ENCODE assay signal across 30 mouse cellular contexts in genomic region chr1:136920089-136920488, GRCm38 (mm10). TPM values are rescaled to one million over a fixed set of nuclear protein-coding genes. Genes with fewer than 3 reads are reported as not detected.
DNase-seq lines count a peak whose midpoint lies in the region; ATAC-seq and TF ChIP-seq lines count a peak whose summit lies in the region.
"Had no signal": no experiment of that assay in that cellular context is flagged by ENCODE, and none has a peak within 500 bp of the region (broad histone marks: within the 10 kb centered on the region; RNA-seq: fewer than 3 reads in every experiment).

No protein-coding gene starts in this region.

- no peak for TF ChIP-seq POLR2A in liver, adult 2 months (IDR thresholded peaks at IDR 0.05; ENCODE audit: extremely low read depth, insufficient read depth, low read length)

- peaks cover 5% of the 10 kb centered on the region; the same call in 1 of the 2 replicates for H3K4me1 ChIP-seq in heart, embryonic 10.5 days
- H3K4me1 ChIP-seq in heart, embryonic 13.5 days = peaks cover 19% of the 10 kb centered on the region
- peaks cover 28% of the 10 kb centered on the region for H3K4me1 ChIP-seq in liver, adult 2 months (ENCODE audit: control insufficient read depth, insufficient read depth, low read length)
- H3K4me1 ChIP-seq: embryonic facial prominence, embryonic 12.5 days; embryonic facial prominence, embryonic 15.5 days had no signal

- 81% methylated on average over 4 of the region's 4 CpGs for WGBS in heart, embryonic 10.5 days
- WGBS in heart, embryonic 13.5 days = 69% methylated on average over 4 of the region's 4 CpGs
- 85% methylated on average over 4 of the region's 4 CpGs for WGBS in liver, adult 2 months

- no peak for DNase-seq in heart, embryonic 10.5 days (ENCODE audit: low spot score)
- DNase-seq in heart, adult 18-20 months = no peak
- DNase-seq in heart, postnatal 4 days = no peak
- DNase-seq in liver, adult 2 months (ENCODE audit: extremely low read depth, low read depth, low spot score) = no peak
- no peak for DNase-seq in liver
- peak; percentile 1 for DNase-seq in splenic B cell, adult 2 months (ENCODE audit: low read depth, low spot score)
- no peak for DNase-seq in gastrocnemius, postnatal 36 days
- DNase-seq: adrenal gland, adult 2 months; adrenal gland, postnatal 14 days; B cell, adult 2 months; cerebellum, adult 11 months; cerebellum, adult 2 months; cerebellum, adult 9-11 months; cerebellum, postnatal 25 days; forebrain, postnatal 0 days; gastrocnemius, adult 2 months; gastrocnemius, postnatal 25 days; heart, postnatal 10 days; heart, postnatal 36 days; kidney, adult 18-20 months had no signal

- peaks cover 36% of the 10 kb centered on the region; the same call in 1 of the 2 replicates for H3K79me2 ChIP-seq in liver, adult 2 months (ENCODE audit: control insufficient read depth, insufficient read depth, low read length)

- no peaks in the 10 kb centered on the region for H3K36me3 ChIP-seq in heart, embryonic 10.5 days
- H3K36me3 ChIP-seq in heart, embryonic 13.5 days = no peaks in the 10 kb centered on the region
- peaks cover 5% of the 10 kb centered on the region for H3K36me3 ChIP-seq in liver, adult 2 months (ENCODE audit: control insufficient read depth, insufficient read depth, low read length)
- H3K36me3 ChIP-seq in splenic B cell, adult 2 months (ENCODE audit: control insufficient read depth, insufficient read depth, low read length, poor library complexity, severe bottlenecking) = no peaks in the 10 kb centered on the region
- H3K36me3 ChIP-seq: embryonic facial prominence, embryonic 12.5 days; embryonic facial prominence, embryonic 15.5 days had no signal

- intact Hi-C loops in gastrocnemius, postnatal 36 days (cut with DNase I) = no loop called here

- no peak overlapping the region for H3K4me3 ChIP-seq in heart, embryonic 10.5 days
- no peak overlapping the region for H3K4me3 ChIP-seq in heart, embryonic 13.5 days
- no peak overlapping the region for H3K4me3 ChIP-seq in liver, adult 2 months (ENCODE audit: insufficient read depth, low read depth, low read length)
- H3K4me3 ChIP-seq: embryonic facial prominence, embryonic 12.5 days; embryonic facial prominence, embryonic 15.5 days; gastrocnemius, adult 2 months had no signal

- no peaks in the 10 kb centered on the region for H3K27me3 ChIP-seq in heart, embryonic 10.5 days (ENCODE audit: insufficient read depth, poor library complexity, severe bottlenecking)
- no peaks in the 10 kb centered on the region for H3K27me3 ChIP-seq in heart, embryonic 13.5 days (replicated peaks)
- H3K27me3 ChIP-seq in liver, adult 2 months (ENCODE audit: control insufficient read depth, insufficient read depth, low read length) = no peaks in the 10 kb centered on the region
- no peaks in the 10 kb centered on the region for H3K27me3 ChIP-seq in splenic B cell, adult 2 months (ENCODE audit: control insufficient read depth, insufficient read depth, low read length, poor library complexity, severe bottlenecking)
- H3K27me3 ChIP-seq: embryonic facial prominence, embryonic 12.5 days; embryonic facial prominence, embryonic 15.5 days had no signal

- peak overlapping the region; percentile 62; the same call in 1 of the 2 replicates for H3K27ac ChIP-seq in heart, embryonic 10.5 days
- peak overlapping the region; percentile 45 for H3K27ac ChIP-seq in heart, embryonic 13.5 days (replicated peaks)
- peak overlapping the region; percentile 40; the same call in 1 of the 2 replicates for H3K27ac ChIP-seq in liver, adult 2 months (replicated peaks; ENCODE audit: insufficient read depth, low read depth, low read length)
- H3K27ac ChIP-seq: embryonic facial prominence, embryonic 12.5 days; embryonic facial prominence, embryonic 15.5 days; gastrocnemius, adult 2 months; hindbrain, embryonic 14.5 days; hindbrain, postnatal 0 days had no signal

- TF ChIP-seq CTCF in liver, adult 2 months (IDR thresholded peaks at IDR 0.05; ENCODE audit: low read depth, low read length) = no peak

- no peak overlapping the region for H3K9ac ChIP-seq in heart, embryonic 13.5 days
- H3K9ac ChIP-seq in liver, adult 2 months (ENCODE audit: low read depth, low read length) = no peak overlapping the region
- H3K9ac ChIP-seq: embryonic facial prominence, embryonic 12.5 days; embryonic facial prominence, embryonic 15.5 days; forebrain, postnatal 0 days; hindbrain, embryonic 14.5 days had no signal

- no peak for ATAC-seq in heart, embryonic 13.5 days (ENCODE audit: extremely low read depth, insufficient number of reproducible peaks, low FRiP score, low TSS enrichment)
- ATAC-seq: forebrain, embryonic 14.5 days; forebrain, postnatal 0 days; hindbrain, postnatal 0 days; inflammation-experienced regulatory T-cells, adult 6 months; intestine, embryonic 16.5 days had no signal

- H3K4me2 ChIP-seq in heart, embryonic 13.5 days = no peak overlapping the region
- H3K4me2 ChIP-seq: embryonic facial prominence, embryonic 12.5 days; embryonic facial prominence, embryonic 15.5 days; hindbrain, embryonic 14.5 days had no signal

- no peaks in the 10 kb centered on the region for H3K9me3 ChIP-seq in heart, embryonic 10.5 days
- no peaks in the 10 kb centered on the region for H3K9me3 ChIP-seq in heart, embryonic 13.5 days
- H3K9me3 ChIP-seq: embryonic facial prominence, embryonic 12.5 days; embryonic facial prominence, embryonic 15.5 days had no signal

RNA-seq across cellular contexts. Expression of gene Nr5a2, which starts 40.2 kb away (rescaled TPM):
- polyA plus RNA-seq in heart, embryonic 10.5 days (2016; fragmentation: Nextera tagmentation; extraction: Ambion mirVana) = 0.12 and 1.6 TPM in 2 replicates
- total RNA-seq in heart, adult 18-20 months (2021) = under 1 TPM; 0.07 to 0.46 TPM
- 0.39 and 0.40 TPM in 2 replicates for polyA plus RNA-seq in heart, embryonic 13.5 days (2015; fragmentation: Nextera tagmentation; extraction: Ambion mirVana)
- 1 to 10 TPM; 2.4 to 3.0 TPM for total RNA-seq in heart, postnatal 4 days (2021)
- 37.7 and 41.5 TPM in 2 replicates for total RNA-seq in liver, adult 2 months (2014; rRNA removed)
- polyA plus RNA-seq in liver, adult 2 months (2012; rRNA removed) = 21.4 and 24.0 TPM in 2 replicates
- under 1 TPM; 0.18 to 0.37 TPM for total RNA-seq in gastrocnemius, postnatal 36 days (2021)
- total RNA-seq: common myeloid progenitor, adult 5-6 weeks; granulocyte monocyte progenitor cell, adult 5-6 weeks had no signal
- polyA plus RNA-seq: inflammation-experienced regulatory T-cells, adult 6 months had no signal
